Mouse (Mus musculus): ENCODE data around the gene Fam178b.
"Not testable (repeated sequence)": the region's sequence is repeated elsewhere in the genome, so short reads cannot be mapped to it uniquely, and the experiment has no call there.

Fam178b gene

DNA sequence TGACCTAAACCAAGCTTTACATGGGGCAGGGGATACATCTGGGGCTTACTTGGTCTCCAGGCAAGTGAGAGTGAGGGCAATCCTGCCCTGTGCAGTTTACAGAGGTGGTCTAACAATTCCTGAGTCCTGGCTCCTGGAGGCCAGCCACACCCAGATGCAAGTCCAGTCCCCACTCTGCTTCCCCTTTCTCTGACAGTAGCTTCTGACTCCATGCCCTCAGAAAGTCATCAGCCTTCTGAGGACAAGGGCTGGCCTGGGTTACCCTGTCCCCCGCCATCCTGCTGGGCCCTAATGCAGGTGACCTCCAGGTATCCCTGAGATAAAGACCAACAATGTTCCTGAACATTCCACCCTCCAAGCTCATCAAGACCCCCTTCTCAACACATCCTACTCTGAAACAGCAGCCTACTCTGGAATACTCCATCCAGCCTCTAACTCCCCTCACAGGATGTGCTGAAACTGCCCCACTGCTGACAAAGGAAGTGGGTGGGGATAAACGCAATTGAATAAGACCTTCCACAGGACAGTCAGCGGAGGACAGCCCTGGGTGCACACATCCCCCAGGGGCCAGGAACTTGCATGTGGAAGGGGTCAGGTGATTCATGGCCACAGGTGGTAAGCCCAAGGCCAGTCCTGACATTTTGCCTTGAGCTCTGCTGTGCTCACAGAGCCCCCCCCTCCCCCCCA is 52.8 kb downstream of the Fam178b start:
- DNase-seq (ENCODE audit: low spot score in 2 of 2), result no peak

DNA sequence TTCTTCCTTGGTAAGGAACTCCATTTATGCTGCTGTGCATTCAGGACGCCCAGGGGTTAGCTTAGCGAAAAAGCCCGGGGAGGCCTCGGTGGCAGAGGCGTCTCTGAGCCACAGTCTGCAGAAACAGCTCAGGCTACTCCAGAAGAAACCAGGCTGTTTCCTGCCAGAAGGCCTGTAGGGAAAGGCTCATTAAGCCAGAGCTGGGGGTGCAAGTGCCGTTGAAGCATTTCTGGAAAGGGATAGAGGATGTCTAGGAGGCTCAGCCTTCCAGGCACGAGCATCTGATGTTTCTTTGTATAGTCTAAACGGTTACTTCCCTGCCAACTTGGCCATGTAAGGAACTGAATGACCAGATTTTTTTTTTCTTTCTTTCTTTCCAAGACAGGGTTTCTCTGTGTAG is 54.4 kb downstream of the Fam178b start:
- DNase-seq (ENCODE audit: low spot score in 2 of 2), result no peak

DNA sequence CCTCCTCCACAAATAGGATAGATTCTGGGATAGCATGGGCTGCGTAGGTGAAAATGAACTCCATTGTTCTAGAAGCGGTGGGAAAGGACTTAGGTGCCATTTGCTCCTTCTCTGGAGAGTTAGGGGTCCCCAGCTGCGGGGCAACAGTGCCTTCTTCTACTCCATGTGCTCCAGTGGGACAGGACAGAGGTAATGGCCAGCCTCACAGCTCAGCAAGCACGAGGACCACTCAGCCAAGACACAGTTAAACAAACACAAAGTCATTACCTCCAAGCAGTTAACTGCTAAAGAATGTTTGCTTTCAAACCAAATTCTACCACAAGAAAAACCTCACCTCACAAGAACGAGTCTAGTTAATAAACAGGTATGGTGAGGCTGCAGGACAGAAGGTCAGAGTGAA is 57.5 kb downstream of the Fam178b start:
- no peak for DNase-seq (ENCODE audit: low spot score in 2 of 2)

DNA sequence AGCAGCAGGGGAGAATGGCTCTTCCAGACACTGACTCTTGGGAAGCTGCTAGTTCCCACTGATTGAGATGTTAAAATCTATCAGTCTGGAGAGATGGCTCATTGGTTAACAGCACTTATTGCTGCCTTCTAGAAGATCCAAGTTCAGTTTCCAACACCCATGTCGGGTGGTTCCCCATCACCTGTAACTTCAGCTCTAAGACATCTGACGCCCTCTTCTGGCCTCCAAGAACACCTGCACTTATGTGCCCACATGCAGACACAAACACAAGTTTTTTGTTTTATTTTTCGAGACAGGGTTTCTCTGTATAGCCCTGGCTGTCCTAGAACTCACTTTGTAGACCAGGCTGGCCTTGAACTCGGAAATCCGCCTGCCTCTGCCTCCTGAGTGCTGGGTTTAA is 67.0 kb downstream of the Fam178b start:
- DNase-seq (ENCODE audit: low spot score in 2 of 2), result not testable (repeated sequence)

DNA sequence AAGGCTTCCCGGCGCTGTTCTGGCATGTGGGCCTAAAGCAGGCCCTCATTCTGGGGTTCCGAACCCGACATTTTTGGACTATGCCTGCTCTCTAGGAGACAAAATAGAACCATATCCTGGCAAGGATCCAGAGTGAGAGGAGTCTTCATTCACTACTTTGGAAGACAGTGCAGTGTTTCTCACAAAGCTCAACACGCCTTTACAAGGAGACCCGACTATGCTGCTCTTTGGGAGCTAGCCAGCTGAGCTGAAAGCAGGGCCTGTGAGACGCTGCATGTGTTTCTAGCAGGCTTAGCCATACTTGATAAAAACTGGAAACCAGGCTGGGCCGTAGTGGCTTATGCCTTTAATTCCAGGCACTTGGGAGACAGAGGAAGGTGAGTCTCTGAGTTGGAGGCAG is 67.8 kb downstream of the Fam178b start:
- DNase-seq (ENCODE audit: low spot score in 2 of 2), result no peak

DNA sequence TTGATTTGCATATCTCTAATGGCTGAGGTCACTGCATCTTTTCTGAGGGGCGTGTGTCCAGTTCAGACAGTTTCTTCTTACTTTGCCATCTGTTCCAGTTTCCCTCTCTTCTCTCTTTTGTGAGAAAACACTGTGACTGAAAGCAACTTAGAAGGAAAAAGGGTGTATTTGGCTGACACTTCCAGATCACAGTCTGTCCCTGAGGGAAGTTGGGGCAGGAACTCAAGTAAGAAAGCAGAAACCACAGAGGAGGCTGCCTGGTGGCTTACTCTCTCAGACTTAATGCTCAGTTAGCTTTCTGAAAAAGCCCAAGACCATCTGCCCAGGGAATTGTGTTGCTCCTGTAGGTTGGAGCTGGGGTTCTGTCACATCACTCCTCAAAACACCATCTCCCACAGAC is 68.4 kb downstream of the Fam178b start:
- DNase-seq (ENCODE audit: low spot score in 2 of 2), result no peak

DNA sequence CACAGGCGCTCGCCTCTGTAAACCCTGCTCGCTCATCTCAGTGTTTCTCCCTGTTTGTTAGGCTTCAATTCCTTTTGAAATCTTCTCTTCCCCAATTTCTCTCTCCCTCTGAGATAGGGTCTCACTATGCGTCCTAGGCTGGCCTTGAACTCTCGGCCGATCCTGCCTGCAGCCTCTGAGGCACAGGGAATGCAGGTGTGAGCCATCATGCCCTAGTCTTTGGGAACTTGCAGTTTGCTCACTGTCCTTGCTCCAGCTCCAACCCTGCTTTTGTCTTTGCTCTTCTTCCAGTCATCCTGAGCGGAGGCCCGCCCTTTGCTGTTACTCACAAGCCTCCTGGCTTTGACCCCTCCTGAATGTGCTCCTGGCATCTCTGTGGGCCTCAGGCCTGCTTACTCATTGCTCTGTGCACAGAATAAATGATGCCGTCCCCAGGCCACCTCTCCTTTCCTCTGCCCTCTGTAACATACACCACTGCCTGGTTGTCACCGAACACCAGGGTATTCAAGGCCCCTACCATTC is 69.5 kb downstream of the Fam178b start:
- no peak for DNase-seq (ENCODE audit: low spot score in 2 of 2)

DNA sequence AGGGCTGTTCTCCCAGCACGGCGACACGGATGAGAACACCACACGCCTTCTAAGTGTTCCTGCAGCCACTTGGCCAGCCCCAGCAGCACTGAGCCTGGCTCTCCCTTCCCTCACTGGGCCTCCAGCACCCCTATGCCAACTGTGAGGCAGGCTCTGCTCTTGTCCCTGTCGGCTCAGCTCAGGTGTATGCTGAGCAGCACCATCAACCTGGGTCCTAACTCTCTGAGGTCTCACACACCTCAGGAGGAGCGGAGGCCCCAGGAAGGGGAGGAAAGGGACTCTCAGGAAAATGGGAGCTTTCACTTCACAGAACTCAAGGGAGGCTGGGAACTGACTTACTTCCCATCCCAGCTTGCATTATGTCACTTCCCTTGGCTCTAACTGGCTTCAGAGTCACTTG is 70.6 kb downstream of the Fam178b start:
- no peak for DNase-seq (ENCODE audit: low spot score in 2 of 2)

DNA sequence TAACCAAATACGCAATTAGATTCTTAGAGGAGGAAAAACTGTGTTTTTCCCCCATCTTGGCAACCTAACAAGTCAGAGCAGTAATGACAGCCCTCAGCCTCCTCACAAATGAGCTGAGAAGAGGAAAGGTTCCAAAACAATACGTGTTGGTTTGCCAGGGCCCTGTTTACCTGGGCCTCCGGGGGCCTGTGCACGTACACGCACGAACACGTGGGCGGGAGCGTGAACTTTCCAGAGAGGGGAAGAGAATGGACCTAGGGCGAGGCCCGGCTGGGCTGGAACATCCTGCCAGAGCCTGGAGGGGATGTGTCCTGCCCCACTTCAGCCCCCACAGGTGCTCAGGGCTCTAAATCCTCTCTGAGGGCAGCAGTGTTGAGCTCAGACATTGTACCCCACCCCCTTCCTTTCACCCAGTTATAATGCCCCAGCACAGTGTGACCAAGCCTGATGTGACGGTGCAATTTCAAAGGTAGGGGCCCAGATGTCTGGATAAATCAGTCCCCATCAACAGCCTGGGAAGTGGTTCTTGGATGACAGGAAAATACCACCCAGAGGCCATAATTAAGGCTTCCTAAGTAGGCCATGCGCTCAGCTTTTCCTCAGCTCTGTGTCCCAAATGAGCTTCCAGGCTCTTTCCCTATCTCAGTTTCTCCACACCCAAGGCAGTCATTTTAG is 71.4 kb downstream of the Fam178b start:
- no peak for DNase-seq (ENCODE audit: low spot score in 2 of 2)

DNA sequence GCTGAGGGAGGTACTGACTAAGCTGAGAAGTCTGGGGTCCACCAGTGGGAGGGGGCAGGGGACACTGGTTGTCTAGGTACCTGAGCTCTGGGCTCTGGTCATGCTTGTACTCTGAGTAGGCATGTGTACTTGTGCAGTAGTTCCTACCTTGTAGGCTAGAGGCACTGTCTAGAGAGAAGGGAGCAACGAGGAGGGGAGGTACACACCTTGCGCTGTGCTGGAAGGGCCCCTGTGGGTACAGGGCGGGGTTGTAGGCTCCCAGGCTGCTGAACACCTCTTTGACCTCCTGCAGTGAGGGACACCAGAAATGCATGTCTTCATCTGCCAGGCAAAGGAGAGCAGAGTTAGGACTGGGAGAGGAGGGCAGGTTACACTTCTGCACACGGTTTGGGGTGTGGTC is 74.8 kb downstream of the Fam178b start:
- no peak for DNase-seq (ENCODE audit: low spot score in 2 of 2)

DNA sequence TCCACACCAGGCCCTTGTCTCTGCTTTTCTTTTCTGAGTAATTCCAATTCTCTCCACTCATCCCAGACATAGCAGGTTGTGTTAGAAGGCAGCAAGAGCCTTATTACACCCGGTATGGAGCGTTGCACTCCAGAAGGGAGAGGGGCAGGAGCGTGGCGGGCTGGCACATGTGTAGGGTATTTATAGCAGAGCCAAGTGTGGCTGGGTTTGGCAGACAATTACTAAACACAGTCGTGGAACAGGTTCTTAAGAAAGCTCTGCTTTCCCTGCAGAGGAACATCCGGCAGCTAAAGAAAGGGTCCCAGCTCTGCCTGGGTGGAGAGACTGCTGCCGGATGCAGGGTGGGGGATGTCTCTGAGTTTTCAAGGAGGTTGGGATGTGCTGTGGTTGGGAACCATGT is 76.0 kb downstream of the Fam178b start:
- DNase-seq (ENCODE audit: low spot score in 2 of 2), result peak in 1 of 2 experiments; percentile 52

DNA sequence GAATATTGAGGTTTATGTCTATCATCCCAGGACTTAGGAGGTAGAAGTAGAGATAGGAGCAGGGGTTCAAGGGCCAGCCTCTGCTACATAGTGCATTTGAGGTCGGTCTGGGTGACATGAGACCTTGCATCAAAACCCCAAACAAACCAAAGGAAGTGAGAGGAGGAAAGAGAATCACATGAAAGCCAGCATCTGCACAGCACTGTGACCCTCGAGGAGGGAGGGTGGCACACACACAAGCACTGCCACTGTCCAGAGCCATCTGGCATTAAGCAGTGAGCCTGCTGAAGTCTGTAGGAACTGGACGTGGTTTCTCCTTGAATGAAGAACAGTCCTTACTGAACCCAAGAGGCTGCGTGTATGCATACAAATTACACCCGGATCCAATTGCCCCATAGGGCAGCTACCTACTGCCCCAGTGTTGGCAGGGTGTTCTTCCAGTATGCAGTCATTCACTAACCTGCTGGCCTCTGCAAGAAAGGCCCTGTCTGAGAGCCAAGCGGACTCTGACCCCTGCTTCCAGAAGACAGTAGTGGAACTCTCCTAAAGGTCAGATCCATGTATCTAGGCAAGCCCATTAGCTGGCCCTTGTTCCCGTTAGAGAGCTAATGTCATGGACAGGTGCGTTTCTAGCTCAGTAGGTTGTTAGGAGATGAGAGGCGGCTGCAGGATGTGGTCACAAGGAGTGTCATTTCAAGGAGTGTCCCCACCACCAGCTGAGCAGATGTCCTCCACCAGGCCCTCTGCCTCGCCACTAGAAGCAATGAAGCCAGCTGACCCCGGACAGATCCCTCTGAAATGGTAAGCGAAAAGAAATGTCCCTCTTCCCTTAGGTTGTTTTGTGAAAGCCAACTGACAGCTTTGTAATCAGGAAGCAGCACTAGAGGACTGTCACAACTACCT is 78.5 kb downstream of the Fam178b start:
- no peak for DNase-seq (ENCODE audit: low spot score in 2 of 2)

DNA sequence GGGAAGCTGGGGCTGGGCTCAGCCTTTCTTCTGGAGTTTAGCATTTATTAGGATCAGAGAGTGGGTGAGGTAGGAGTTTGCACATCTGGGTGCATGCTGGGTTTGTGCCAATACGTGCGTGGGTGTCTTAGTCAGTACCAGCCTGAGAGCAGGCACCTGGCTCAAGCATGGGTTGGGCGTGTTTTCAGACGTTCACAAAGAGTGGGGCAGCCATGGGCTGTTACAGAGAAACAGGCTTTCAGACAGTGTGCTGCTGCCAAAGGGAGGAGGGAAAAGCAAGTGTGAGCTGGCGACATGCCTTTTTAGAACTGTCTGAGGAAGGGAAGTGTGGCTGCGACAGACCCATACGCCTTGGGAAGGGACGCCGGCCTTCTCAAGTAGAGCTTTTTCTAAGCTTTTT is 79.6 kb downstream of the Fam178b start:
- DNase-seq (ENCODE audit: low spot score in 2 of 2), result peak; percentile 61 to 75

DNA sequence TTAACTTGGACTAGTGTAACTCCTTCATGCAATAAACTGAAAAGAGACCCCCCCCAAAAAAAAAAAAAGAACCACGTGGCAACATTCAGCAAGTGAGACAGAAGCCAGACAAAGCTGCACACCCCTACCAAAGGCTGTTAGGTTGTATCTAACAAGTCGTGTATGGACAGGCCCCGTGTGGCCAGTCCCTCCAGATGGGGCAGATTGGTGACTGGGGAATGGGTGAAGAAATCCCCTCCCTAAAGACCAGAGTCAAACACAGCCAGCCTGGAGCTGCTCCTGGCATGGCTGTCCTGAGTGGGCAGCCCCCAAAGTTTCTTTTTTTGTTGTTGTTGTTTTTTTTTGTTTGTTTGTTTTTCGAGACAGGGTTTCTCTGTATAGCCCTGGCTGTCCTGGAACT is 80.7 kb downstream of the Fam178b start:
- DNase-seq (ENCODE audit: low spot score in 2 of 2), result peak; percentile 42 to 44

DNA sequence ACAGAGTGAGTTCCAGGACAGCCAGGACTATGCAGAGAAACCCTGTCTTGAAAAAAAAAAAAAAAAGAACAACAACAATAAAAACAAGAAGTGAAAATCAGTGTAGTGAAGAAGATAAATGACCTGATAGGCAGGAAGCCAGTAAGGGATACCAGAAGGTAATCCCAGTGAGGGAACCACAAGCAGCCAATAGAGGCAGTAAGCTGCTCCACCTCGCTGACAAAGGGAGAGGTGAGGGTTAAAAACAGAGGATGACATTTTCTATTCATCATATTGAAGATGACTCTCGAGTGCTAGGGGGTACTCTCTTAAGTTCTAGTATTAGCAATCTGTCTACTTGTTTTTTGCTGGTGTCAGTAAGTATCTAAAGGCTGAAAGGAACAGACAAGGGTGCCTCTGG is 84.6 kb downstream of the Fam178b start:
- DNase-seq (ENCODE audit: low spot score in 2 of 2), result no peak

DNA sequence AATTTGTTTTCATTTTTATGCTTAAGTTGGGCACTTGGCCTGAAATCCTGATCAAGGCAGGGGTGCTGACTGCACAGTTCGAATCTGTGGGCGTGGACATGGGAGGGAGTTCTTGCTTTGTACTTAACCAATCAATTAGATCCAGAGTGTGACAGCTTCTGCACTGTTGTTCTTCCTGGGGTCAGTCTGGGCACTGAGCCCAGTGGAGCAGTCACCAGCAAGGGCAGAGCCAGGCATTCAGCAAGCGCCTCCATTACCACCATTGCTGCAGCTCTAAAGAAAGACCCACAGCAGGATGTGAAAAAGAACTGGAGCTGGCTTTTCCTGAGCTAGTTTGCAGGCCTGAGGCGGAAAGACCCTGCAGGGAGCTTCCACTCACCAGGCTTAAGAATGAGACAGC is 86.9 kb downstream of the Fam178b start:
- peak in 1 of 2 experiments; percentile 44 for DNase-seq (ENCODE audit: low spot score in 2 of 2)

DNA sequence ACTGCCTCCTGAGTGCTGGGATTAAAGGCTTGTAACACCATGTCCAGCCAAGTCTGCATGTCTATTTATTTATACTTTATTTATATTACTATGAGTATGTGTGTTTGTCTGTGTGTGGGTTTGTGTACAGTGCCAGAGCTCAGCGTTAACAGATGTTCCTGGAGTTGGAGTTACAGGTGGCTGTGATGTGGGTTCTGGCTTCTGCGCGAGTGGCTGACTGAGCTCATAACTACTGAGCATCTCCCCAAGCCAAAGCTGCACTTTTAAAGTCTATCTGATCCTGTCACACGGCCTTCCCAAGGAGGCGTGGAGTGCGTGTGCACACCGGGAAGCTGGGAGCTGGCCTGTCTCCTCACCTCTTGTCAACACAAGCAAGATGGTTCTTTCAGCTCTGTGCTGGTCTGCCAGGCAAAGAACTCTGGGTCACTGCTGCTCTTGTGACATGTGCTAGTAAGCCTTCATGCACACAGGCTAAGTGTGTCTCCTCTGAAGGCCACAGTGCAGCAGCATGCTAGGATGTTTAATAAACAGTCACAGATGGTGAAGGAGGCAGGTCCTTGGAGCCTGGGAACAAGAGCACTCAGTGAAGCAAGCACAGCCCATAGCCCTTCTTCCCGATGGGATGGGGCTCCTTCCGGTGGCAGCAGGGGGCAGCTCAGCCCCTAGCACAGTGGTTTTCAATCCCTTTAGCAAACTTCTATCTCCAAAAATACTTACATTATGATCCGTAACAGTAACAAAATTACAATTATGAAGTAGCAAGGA is 87.6 kb downstream of the Fam178b start:
- DNase-seq (ENCODE audit: low spot score in 2 of 2), result no peak

DNA sequence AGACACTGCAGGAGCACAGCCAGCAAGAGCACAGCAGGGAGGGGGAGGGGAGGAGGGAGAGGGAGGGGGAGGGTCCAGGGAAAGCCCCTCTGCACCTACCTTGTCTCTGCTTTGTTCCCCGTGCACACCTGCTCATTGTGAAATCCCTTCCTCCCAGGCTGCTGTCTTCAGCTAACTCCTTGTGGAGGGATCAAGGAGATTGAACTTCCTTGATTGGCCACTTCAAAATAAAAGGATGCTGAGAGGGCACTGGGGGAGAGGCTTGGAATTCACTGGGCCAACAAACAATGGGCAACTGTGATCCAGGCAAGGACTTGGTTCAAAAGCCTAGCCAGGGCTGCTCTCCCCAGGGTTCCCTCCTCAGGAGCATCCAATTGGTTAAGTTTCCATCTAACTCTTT is 89.9 kb downstream of the Fam178b start:
- DNase-seq (ENCODE audit: low spot score in 2 of 2), result no peak

DNA sequence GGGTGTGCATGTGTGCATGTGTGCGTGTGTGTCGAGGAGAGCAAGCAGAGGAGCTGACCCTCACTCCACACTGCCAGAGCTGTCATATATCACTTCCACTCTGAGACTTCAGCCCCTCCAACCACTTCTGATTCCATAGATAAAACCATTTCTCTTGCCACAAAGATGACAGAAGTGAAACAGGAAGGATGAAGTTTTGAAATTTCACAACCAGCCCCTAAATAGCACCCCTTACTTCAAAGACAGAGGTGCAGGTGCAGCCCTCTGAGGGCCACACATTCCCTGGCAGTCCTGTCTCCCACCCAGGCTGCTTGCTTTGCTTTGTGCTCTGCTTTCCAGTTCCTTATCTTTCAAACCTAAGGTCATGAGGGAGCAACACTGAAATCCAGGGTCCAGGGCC is 91.6 kb downstream of the Fam178b start:
- DNase-seq (ENCODE audit: low spot score in 2 of 2), result no peak

DNA sequence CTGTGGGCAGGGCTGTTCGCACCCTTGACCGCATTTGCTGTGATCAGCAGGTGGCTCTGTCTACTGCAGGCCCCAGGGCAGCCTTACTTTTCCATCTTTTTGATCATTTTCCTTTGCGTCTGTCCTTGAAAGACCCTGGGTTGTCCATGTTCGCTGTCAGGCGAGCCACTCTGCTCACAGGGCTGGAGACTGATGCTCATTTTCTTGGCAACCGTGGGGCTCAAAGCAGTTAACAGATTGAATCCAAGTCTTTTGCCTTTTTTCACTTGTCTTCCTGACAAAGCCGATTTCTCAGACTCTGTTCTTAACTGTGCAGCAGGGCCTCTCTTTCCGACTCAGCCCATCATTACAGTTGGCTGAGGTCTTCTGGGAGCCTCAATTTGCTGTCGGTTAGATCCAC is 92.3 kb downstream of the Fam178b start:
- no peak for DNase-seq (ENCODE audit: low spot score in 2 of 2)

DNA sequence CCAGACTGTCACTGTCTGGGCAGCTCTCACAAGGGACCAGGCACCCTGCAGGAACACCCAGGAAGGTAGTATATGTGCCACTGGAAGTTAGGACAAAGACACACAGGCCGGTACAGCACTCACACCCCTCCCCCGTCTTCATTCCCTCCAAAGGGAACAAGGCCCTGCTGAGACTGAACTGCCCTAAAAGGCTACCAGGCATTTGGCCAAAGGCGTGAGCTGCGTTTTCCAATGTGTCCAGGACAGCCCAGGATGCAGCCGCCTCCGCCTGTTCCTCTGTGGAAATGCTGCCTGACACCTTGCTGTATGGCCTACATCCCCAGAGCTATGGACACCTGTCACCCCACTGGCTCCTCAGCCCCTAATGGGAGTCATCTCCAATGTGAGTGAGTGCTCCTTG is 93.5 kb downstream of the Fam178b start:
- peak in 1 of 2 experiments; percentile 78 for DNase-seq (ENCODE audit: low spot score in 2 of 2)

All from urinary bladder, postnatal 36 days (tissue).